Mouse (Mus musculus) lung, embryonic 15.5 days (tissue): Measurements from ENCODE around the gene Scap. TPM values are rescaled to one million over a fixed set of nuclear protein-coding genes. Genes with fewer than 3 reads are reported as not detected.
"Not testable (repeated sequence)": the region's sequence is repeated elsewhere in the genome, so short reads cannot be mapped to it uniquely, and the experiment has no call there.

Experiments
- ATAC-seq: fragments of 200-750 bp; cut with Nextera tagmentation; 2 replicates; pipeline ENCODE4 v1.8.0; 2017; ENCODE audit warnings: moderate number of reproducible peaks, borderline replicate concordance; ENCODE audit not compliant: low FRiP score, low TSS enrichment; ENCODE audit errors: extremely low read depth
- H3K27ac ChIP-seq: fragments of 300-500 bp; sonication (generic); 2 replicates; pipeline ENCODE4 v1.5.1; 2015; ENCODE audit warnings: moderate library complexity, mild to moderate bottlenecking, inconsistent platforms
- H3K27me3 ChIP-seq: fragments of 300-500 bp; sonication (generic); 2 replicates; pipeline ENCODE4 v1.6.1; 2015; ENCODE audit warnings: inconsistent platforms
- H3K36me3 ChIP-seq: fragments of 300-500 bp; sonication (generic); 2 replicates; pipeline ENCODE4 v1.6.1; 2015; ENCODE audit warnings: inconsistent platforms
- H3K4me1 ChIP-seq: fragments of 300-500 bp; sonication (generic); 2 replicates; pipeline ENCODE4 v1.6.1; 2015; ENCODE audit warnings: inconsistent platforms
- H3K4me2 ChIP-seq: fragments of 300-500 bp; sonication (generic); 2 replicates; pipeline ENCODE4 v1.6.1; 2015; ENCODE audit warnings: inconsistent platforms, mild to moderate bottlenecking, moderate library complexity
- H3K4me3 ChIP-seq: fragments of 300-500 bp; sonication (generic); 2 replicates; pipeline ENCODE4 v1.5.1; 2015; ENCODE audit warnings: mild to moderate bottlenecking, inconsistent platforms
- H3K9ac ChIP-seq: fragments of 300-500 bp; sonication (generic); 2 replicates; pipeline ENCODE4 v1.6.1; 2015; ENCODE audit warnings: inconsistent platforms
- H3K9me3 ChIP-seq: fragments of 300-500 bp; sonication (generic); 2 replicates; pipeline ENCODE4 v1.6.1; 2016; ENCODE audit warnings: inconsistent platforms
- WGBS: fragments of 180-500 bp; shearing (Covaris S2); methylation state at CpG from one replicate; pipeline ENCODE4 v1.1.7; 2015; 5-methylcytosine and 5-hydroxymethylcytosine counted together
- polyA plus RNA-seq: library from polyadenylated mRNA; unstranded; fragments of >200 nt; fragmentation: Nextera tagmentation; extraction: Ambion mirVana; gene quantifications from 2 replicates; pipeline ENCODE4 v1.2.1, GENCODE M21; 2015

Scap gene
- polyA plus RNA-seq, 1 experiment from 2014 or later = 31.0 TPM

DNA sequence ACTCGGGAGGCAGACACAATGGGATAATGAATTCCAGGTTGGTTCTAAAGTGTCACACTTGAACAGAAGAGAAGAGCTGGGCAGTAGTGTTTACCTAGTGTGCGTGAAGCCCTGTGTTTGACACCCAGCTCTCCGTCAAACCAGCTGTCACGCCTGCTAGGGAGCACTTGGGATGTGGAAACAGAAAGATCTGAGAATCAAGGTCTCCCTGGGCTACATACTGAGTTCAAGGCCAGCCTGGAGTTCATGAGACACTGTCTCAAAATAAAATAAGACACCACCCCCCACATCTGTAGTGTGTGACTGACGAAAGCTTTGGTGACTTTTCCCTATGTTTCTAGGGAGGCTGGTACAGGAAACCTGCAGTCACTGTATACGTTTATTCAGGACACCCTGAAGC is 17.7 kb upstream of the Scap start:
- Histone ChIP-seq H3K27ac (no peak overlapping the region), H3K4me2 (no peak overlapping the region), H3K9me3 (no peaks in the 10 kb centered on the region), H3K27me3 (no peaks in the 10 kb centered on the region), H3K4me1 (no peaks in the 10 kb centered on the region), H3K4me3 (no peak overlapping the region), H3K9ac (no peak overlapping the region), H3K36me3 (peaks cover 29% of the 10 kb centered on the region)
- WGBS = 80% methylated on average over 6 of the region's 6 CpGs
- no peak for ATAC-seq

GRCm38 (mm10) chr9:110315904-110316303 is 17.2 kb upstream of the Scap start:
- Histone ChIP-seq H3K27ac (no peak overlapping the region), H3K27me3 (no peaks in the 10 kb centered on the region), H3K9ac (no peak overlapping the region), H3K36me3 (peaks cover 29% of the 10 kb centered on the region), H3K4me2 (no peak overlapping the region), H3K9me3 (no peaks in the 10 kb centered on the region), H3K4me1 (no peaks in the 10 kb centered on the region), H3K4me3 (no peak overlapping the region)
- WGBS = 95% methylated on average over 8 of the region's 8 CpGs
- ATAC-seq = no peak

GRCm38 (mm10) chr9:110316503-110316902 is 16.6 kb upstream of the Scap start:
- WGBS = 90% methylated on average over 8 of the region's 8 CpGs
- no peak for ATAC-seq
- H3K36me3 ChIP-seq = peaks cover 31% of the 10 kb centered on the region

GRCm38 (mm10) chr9:110320769-110321168 is 12.3 kb upstream of the Scap start:
- H3K9ac ChIP-seq = no peak overlapping the region
- ATAC-seq = no peak
- H3K27ac ChIP-seq = no peak overlapping the region
- H3K4me1 ChIP-seq = no peaks in the 10 kb centered on the region
- no peak overlapping the region for H3K4me3 ChIP-seq
- peaks cover 21% of the 10 kb centered on the region for H3K36me3 ChIP-seq
- 89% methylated on average over 10 of the region's 10 CpGs for WGBS
- H3K4me2 ChIP-seq = no peak overlapping the region
- H3K9me3 ChIP-seq = no peaks in the 10 kb centered on the region
- no peaks in the 10 kb centered on the region for H3K27me3 ChIP-seq

More at GRCm38 (mm10) chr9:110316503-110316902, 16.6 kb upstream of the Scap start:
- no peak overlapping the region for H3K4me3 ChIP-seq
- H3K9ac ChIP-seq = no peak overlapping the region
- H3K4me1 ChIP-seq = no peaks in the 10 kb centered on the region
- no peaks in the 10 kb centered on the region for H3K9me3 ChIP-seq
- H3K27ac ChIP-seq = no peak overlapping the region
- H3K4me2 ChIP-seq = no peak overlapping the region
- no peaks in the 10 kb centered on the region for H3K27me3 ChIP-seq

- Histone ChIP-seq H3K9ac (no peak overlapping the region), H3K9me3 (no peaks in the 10 kb centered on the region), H3K27me3 (no peaks in the 10 kb centered on the region), H3K4me3 (no peak overlapping the region), H3K36me3 (peaks cover 16% of the 10 kb centered on the region), H3K4me2 (no peak overlapping the region), H3K4me1 (no peaks in the 10 kb centered on the region), H3K27ac (no peak overlapping the region)
- ATAC-seq = no peak
These were observed 10.1 kb upstream of the Scap start for GRCm38 (mm10) chr9:110322972-110323371.

GRCm38 (mm10) chr9:110324181-110324580 is 8.9 kb upstream of the Scap start:
- H3K9me3 ChIP-seq = no peaks in the 10 kb centered on the region
- H3K4me2 ChIP-seq = no peak overlapping the region
- H3K27ac ChIP-seq = no peak overlapping the region
- no peak overlapping the region for H3K9ac ChIP-seq
- no peak overlapping the region for H3K4me3 ChIP-seq
- H3K36me3 ChIP-seq = peaks cover 16% of the 10 kb centered on the region
- no peaks in the 10 kb centered on the region for H3K27me3 ChIP-seq
- ATAC-seq = no peak
- WGBS = 86% methylated on average over 1 of the region's 1 CpGs
- no peaks in the 10 kb centered on the region for H3K4me1 ChIP-seq

DNA sequence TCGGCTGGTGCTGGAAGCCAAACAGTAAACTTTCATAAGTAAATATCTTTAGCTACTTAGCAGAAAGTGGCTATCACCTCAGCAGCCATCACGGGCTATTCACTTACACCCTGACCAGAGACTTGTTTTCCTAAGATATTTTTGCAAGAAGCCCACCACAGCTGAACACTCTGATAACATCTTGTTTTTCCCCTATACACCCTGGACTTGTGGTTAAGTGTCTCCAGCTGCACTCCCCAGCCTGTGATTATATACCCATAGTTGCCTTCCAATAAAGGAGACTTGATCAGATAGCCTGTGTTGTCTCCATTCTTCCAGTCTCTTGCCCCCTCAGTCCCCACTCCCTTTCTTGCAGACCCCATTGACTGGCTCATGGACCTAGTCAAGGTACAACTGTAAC is 4.9 kb upstream of the Scap start:
- ATAC-seq = no peak
- H3K27ac ChIP-seq = no peak overlapping the region
- no peaks in the 10 kb centered on the region for H3K9me3 ChIP-seq
- no peaks in the 10 kb centered on the region for H3K36me3 ChIP-seq
- no peaks in the 10 kb centered on the region for H3K4me1 ChIP-seq
- WGBS = 58% methylated on average over 2 of the region's 2 CpGs
- no peak overlapping the region for H3K4me3 ChIP-seq
- H3K9ac ChIP-seq = no peak overlapping the region
- H3K27me3 ChIP-seq = no peaks in the 10 kb centered on the region
- no peak overlapping the region for H3K4me2 ChIP-seq

- H3K9me3 ChIP-seq = no peaks in the 10 kb centered on the region
- peaks cover 4% of the 10 kb centered on the region for H3K4me1 ChIP-seq
- H3K36me3 ChIP-seq = no peaks in the 10 kb centered on the region
- H3K27me3 ChIP-seq = no peaks in the 10 kb centered on the region
- ATAC-seq = no peak
- H3K9ac ChIP-seq = no peak overlapping the region
- H3K4me3 ChIP-seq = no peak overlapping the region
- no peak overlapping the region for H3K27ac ChIP-seq
- no peak overlapping the region for H3K4me2 ChIP-seq
- 38% methylated on average over 5 of the region's 5 CpGs for WGBS
These were observed 4.0 kb upstream of the Scap start for GRCm38 (mm10) chr9:110328946-110329630.

DNA sequence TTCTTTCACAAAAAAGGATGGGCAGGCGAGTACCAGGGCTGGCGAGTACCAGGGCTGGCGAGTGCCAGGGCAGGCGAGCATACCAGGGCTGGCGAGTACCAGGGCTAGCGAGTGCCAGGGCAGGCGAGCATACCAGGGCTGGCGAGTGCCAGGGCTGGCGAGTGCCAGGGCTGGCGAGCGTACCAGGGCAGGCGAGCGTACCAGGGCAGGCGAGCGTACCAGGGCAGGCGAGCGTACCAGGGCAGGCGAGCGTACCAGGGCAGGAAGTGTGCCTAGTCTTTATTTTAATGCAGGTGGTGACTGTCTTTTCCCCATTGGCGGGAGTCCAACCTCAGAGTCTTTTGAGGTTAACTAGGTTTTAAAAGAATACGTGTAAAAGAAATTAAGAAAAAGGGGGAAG is 3.4 kb upstream of the Scap start:
- no peak for ATAC-seq
- no peak overlapping the region for H3K4me3 ChIP-seq
- H3K27ac ChIP-seq = no peak overlapping the region
- no peaks in the 10 kb centered on the region for H3K9me3 ChIP-seq
- H3K9ac ChIP-seq = no peak overlapping the region
- 65% methylated on average over 21 of the region's 21 CpGs for WGBS
- H3K4me2 ChIP-seq = no peak overlapping the region
- no peaks in the 10 kb centered on the region for H3K27me3 ChIP-seq
- H3K36me3 ChIP-seq = no peaks in the 10 kb centered on the region
- peaks cover 8% of the 10 kb centered on the region for H3K4me1 ChIP-seq

DNA sequence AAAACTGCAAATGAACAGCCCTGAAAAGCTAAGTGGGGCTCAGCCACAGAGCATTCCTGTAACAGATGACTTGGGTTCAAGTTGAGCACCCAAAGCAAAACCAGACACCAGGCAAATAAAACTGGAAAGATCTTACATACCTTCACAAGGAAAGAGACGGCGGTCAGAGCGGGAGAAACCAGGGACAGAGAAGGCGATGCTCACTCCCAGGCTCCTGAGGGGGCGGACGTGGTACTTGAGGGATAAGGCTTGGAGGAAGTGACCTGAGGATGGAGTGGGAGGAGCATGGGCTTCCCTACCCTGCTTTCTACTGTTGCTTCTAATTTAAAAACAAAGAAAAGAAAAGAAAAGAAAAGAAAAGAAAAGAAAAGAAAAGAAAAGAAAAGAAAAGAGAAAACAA is 2.7 kb upstream of the Scap start:
- H3K4me1 ChIP-seq = peaks cover 8% of the 10 kb centered on the region
- 37% methylated on average over 6 of the region's 6 CpGs for WGBS
- no peak overlapping the region for H3K4me3 ChIP-seq
- H3K9me3 ChIP-seq = no peaks in the 10 kb centered on the region
- no peak overlapping the region for H3K9ac ChIP-seq
- H3K36me3 ChIP-seq = no peaks in the 10 kb centered on the region
- no peak for ATAC-seq
- no peaks in the 10 kb centered on the region for H3K27me3 ChIP-seq
- H3K27ac ChIP-seq = no peak overlapping the region
- H3K4me2 ChIP-seq = no peak overlapping the region

DNA sequence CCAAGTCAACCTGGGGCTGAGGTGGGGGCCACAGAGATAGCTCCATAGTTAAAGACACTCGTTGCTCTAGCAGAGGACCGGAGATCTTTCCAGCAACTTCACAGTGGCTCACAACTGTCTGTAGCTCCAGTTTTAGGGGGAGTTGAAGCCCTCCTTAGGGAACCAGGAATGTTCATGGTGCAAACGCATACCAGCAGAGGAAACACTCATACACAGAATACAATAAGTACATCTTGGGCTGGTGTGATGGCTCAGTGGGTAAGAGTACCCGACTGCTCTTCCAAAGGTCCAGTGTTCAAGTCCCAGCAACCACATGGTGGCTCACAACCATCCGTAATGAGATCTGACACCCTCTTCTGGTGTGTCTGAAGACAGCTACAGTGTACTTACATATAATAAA is 2.2 kb upstream of the Scap start:
- 87% methylated on average over 5 of the region's 5 CpGs for WGBS
- not testable (repeated sequence) for H3K4me3 ChIP-seq, H3K4me1 ChIP-seq, H3K27ac ChIP-seq, H3K9ac ChIP-seq, ATAC-seq, H3K9me3 ChIP-seq, H3K36me3 ChIP-seq, H3K4me2 ChIP-seq, H3K27me3 ChIP-seq

DNA sequence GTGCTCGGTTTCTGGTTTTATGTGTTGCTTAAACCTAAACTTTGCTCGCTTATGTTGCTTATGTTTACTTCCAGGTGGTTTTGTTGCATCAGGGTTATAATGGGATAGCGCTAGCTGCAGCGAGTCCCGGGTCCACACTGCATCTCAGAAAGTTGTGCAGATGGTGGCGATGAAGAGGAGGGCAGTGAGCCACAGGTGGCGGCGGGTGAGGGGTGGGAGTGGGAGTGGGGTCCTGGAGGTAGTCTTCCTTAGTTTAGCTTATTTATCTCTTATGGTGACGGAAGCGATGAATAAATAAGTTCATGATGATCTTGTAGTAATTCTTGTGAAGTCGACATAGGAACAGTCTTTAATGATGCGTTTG is 790 bp downstream of the Scap start:
- 7% methylated on average over 12 of the region's 12 CpGs for WGBS
- Histone ChIP-seq H3K9me3 (no peaks in the 10 kb centered on the region), H3K27ac (no peak overlapping the region), H3K4me2 (peak overlapping the region; percentile 82), H3K9ac (peak overlapping the region; percentile 65), H3K4me3 (peak overlapping the region; percentile 92), H3K27me3 (no peaks in the 10 kb centered on the region), H3K4me1 (peaks cover 8% of the 10 kb centered on the region), H3K36me3 (no peaks in the 10 kb centered on the region)
- no peak for ATAC-seq

DNA sequence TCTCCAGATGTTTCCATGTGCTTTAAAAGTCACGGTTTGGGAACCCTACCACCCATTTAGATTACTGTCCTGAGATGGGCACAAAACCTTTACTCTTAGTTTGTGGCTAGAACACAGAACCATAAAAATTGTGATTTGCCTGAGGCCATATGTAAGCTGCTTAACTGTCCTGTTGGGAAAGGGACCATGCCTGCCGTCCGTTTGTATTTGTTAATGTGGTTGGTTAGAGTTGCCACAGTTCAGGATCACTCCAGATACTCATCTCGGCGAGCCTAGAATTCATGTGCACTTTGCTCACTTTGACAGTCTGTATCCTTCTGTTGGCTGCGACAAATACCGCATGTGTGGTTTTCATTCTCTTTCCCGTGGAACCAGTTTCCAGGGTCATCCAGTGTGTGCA is 1.8 kb downstream of the Scap start:
- H3K4me1 ChIP-seq = peaks cover 8% of the 10 kb centered on the region
- H3K36me3 ChIP-seq = no peaks in the 10 kb centered on the region
- 65% methylated on average over 8 of the region's 8 CpGs for WGBS
- H3K4me2 ChIP-seq = no peak overlapping the region; the same call in 1 of the 2 replicates
- no peak overlapping the region for H3K4me3 ChIP-seq
- no peaks in the 10 kb centered on the region for H3K9me3 ChIP-seq
- no peak for ATAC-seq
- H3K27me3 ChIP-seq = no peaks in the 10 kb centered on the region
- no peak overlapping the region for H3K9ac ChIP-seq
- no peak overlapping the region for H3K27ac ChIP-seq
